In the genomic region with DNA sequence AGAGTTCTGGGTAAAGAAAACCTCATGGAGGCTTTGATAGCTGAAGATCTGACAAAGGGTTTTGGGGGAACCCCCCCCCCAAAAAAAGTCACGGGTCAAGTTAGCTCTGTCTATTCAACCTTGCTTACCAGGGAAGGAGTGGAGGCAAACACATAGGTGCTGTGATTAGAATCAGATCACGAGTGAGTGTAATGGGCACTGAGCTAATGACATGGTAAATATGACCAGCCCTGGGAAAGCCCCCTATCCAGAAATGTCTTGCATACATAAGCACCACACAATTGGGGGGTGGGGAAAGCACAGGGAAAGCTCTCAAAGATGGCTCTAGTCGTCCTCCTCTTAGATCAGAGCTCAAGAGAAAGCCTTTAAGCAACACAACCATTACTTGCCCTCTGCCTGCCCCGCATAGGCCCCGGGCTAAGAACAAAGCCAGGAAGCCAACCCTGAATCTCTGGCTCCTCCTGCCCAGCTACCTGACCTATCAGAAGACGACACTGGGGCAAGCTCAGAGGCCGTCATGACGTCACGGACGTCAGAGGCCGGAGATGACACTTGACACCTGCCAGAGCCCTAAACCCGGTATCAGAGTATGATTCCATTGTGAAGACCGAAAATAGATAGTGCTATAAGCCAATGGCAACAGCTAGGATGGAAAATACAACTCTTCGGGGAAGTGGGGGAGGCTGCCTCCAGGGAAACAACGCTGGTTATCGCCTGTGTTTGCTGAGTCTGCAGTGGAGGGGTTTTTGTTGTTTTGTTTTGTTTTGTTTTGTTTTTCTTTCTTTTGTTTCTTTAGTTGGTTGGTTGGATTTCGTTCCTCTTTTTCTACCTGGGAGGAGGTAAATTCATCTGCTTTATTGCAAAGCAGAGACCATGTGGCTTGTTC, we compare ENCODE assay signal across 13 mouse cellular contexts. TPM values are rescaled to one million over a fixed set of nuclear protein-coding genes. Genes with fewer than 3 reads are reported as not detected.
DNase-seq lines count a peak whose midpoint lies in the region; ATAC-seq and TF ChIP-seq lines count a peak whose summit lies in the region.
"Had no signal": no experiment of that assay in that cellular context is flagged by ENCODE, and none has a peak within 500 bp of the region (broad histone marks: within the 10 kb centered on the region; RNA-seq: fewer than 3 reads in every experiment).

No protein-coding gene starts in this region.

- H3K9ac ChIP-seq in kidney, embryonic 14.5 days (ENCODE audit: low read depth, low read length) = no peak overlapping the region
- H3K9ac ChIP-seq in heart, embryonic 14.5 days (ENCODE audit: low read length) = no peak overlapping the region
- H3K9ac ChIP-seq in liver, embryonic 13.5 days = no peak overlapping the region
- H3K9ac ChIP-seq: stomach, embryonic 15.5 days had no signal

- ATAC-seq in kidney, embryonic 14.5 days (ENCODE audit: low FRiP score, low TSS enrichment) = 0 out of 2 replicates have a peak, but pooled peaks have one; percentile 28
- ATAC-seq in heart, embryonic 14.5 days (ENCODE audit: insufficient number of reproducible peaks, insufficient read depth, low FRiP score, low read depth) = peak; percentile 87
- peak; percentile 73 for ATAC-seq in liver, embryonic 13.5 days (ENCODE audit: low read depth)
- ATAC-seq in cerebellum, adult (ENCODE audit: insufficient number of reproducible peaks, low FRiP score, low TSS enrichment) = no peak

- 59% methylated on average over 17 of the region's 17 CpGs for WGBS in kidney, embryonic 14.5 days
- WGBS in heart, embryonic 14.5 days = 32% methylated on average over 17 of the region's 17 CpGs
- WGBS in liver, embryonic 13.5 days (ENCODE audit: insufficient replicate concordance) = 40% methylated on average over 17 of the region's 17 CpGs

- no peak overlapping the region for H3K27ac ChIP-seq in kidney, embryonic 14.5 days (ENCODE audit: low read depth, low read length)
- peak overlapping the region; percentile 67 to 68 for H3K27ac ChIP-seq in heart, embryonic 14.5 days (replicated peaks in 1 of 2; ENCODE audit: control insufficient read depth in 1 of 2, insufficient read depth in 1 of 2, low read depth in 2 of 2, low read length in 2 of 2)
- no peak overlapping the region for H3K27ac ChIP-seq in liver, embryonic 13.5 days
- no peak overlapping the region for H3K27ac ChIP-seq in layer of hippocampus, adult 2 months
- H3K27ac ChIP-seq: forebrain, embryonic 10.5 days; midbrain, embryonic 10.5 days; stomach, embryonic 15.5 days had no signal

- no peak overlapping the region for H3K4me3 ChIP-seq in kidney, embryonic 14.5 days (ENCODE audit: low read length)
- no peak overlapping the region for H3K4me3 ChIP-seq in heart, embryonic 14.5 days (ENCODE audit: control insufficient read depth in 1 of 2, insufficient read depth in 1 of 2, low read depth in 1 of 2, low read length in 2 of 2)
- H3K4me3 ChIP-seq in liver, embryonic 13.5 days (replicated peaks) = no peak overlapping the region
- no peak overlapping the region for H3K4me3 ChIP-seq in layer of hippocampus, adult 2 months
- H3K4me3 ChIP-seq: forebrain, embryonic 10.5 days; midbrain, embryonic 10.5 days; stomach, embryonic 15.5 days had no signal

- DNase-seq in kidney, postnatal 10 days = no peak
- peak; percentile 43 for DNase-seq in embryo, embryonic 11 days
- no peak for DNase-seq in liver, embryonic 13.5 days
- DNase-seq in layer of hippocampus, adult 2 months (ENCODE audit: low spot score in 2 of 2) = no peak
- no peak for DNase-seq in gastrocnemius, adult 18-20 months (ENCODE audit: low spot score)
- DNase-seq: cerebellum, adult 8-10 months had no signal

- no peak overlapping the region for H3K4me2 ChIP-seq in kidney, embryonic 14.5 days (replicated peaks; ENCODE audit: low read depth, low read length)
- peak overlapping the region; percentile 41 for H3K4me2 ChIP-seq in heart, embryonic 14.5 days (ENCODE audit: low read length)
- no peak overlapping the region for H3K4me2 ChIP-seq in liver, embryonic 13.5 days
- H3K4me2 ChIP-seq: stomach, embryonic 15.5 days had no signal

- H3K4me1 ChIP-seq in kidney, embryonic 14.5 days (ENCODE audit: control insufficient read depth, insufficient read depth, low read length) = 0 out of 2 replicates have a peak, but pooled peaks cover 4% of the 10 kb centered on the region
- H3K4me1 ChIP-seq in heart, embryonic 14.5 days (ENCODE audit: control insufficient read depth in 2 of 2, insufficient read depth in 2 of 2, low read length in 2 of 2) = peaks cover 0 to 4% of the 10 kb centered on the region in 2 experiments; a peak in 1 of 4 replicates
- no peaks in the 10 kb centered on the region for H3K4me1 ChIP-seq in liver, embryonic 13.5 days (replicated peaks)
- H3K4me1 ChIP-seq: stomach, embryonic 15.5 days had no signal

- no peaks in the 10 kb centered on the region for H3K27me3 ChIP-seq in kidney, embryonic 14.5 days (ENCODE audit: control insufficient read depth, insufficient read depth, low read length)
- H3K27me3 ChIP-seq in heart, embryonic 14.5 days (ENCODE audit: control insufficient read depth, insufficient read depth, low read length) = no peaks in the 10 kb centered on the region
- H3K27me3 ChIP-seq in liver, embryonic 13.5 days = no peaks in the 10 kb centered on the region
- H3K27me3 ChIP-seq: stomach, embryonic 15.5 days had no signal

- no peaks in the 10 kb centered on the region for H3K9me3 ChIP-seq in kidney, embryonic 14.5 days (ENCODE audit: control insufficient read depth, low read length)
- H3K9me3 ChIP-seq in heart, embryonic 14.5 days (ENCODE audit: control insufficient read depth, low read length) = 0 out of 2 replicates have a peak, but pooled peaks cover 3% of the 10 kb centered on the region
- no peaks in the 10 kb centered on the region for H3K9me3 ChIP-seq in liver, embryonic 13.5 days (replicated peaks)
- H3K9me3 ChIP-seq: forebrain, embryonic 10.5 days; midbrain, embryonic 10.5 days; stomach, embryonic 15.5 days had no signal

- no peak for TF ChIP-seq CTCF in layer of hippocampus, adult 2 months (conservative IDR thresholded peaks at IDR 0.05)

- H3K36me3 ChIP-seq in kidney, embryonic 14.5 days (ENCODE audit: control insufficient read depth, insufficient read depth, low read length) = no peaks in the 10 kb centered on the region
- no peaks in the 10 kb centered on the region for H3K36me3 ChIP-seq in heart, embryonic 14.5 days (ENCODE audit: control insufficient read depth, insufficient read depth, low read length)
- no peaks in the 10 kb centered on the region for H3K36me3 ChIP-seq in liver, embryonic 13.5 days
- H3K36me3 ChIP-seq: forebrain, embryonic 10.5 days; midbrain, embryonic 10.5 days; stomach, embryonic 15.5 days had no signal

RNA-seq across cellular contexts. Expression of a gene that starts 16.4 kb away (rescaled TPM):
- not detected in 2 replicates for polyA plus RNA-seq in kidney, embryonic 14.5 days (2014; fragmentation: Nextera tagmentation; extraction: Ambion mirVana)
- polyA plus RNA-seq in heart, embryonic 14.5 days (2014; fragmentation: Nextera tagmentation; extraction: Ambion mirVana) = not detected in 2 replicates
- not detected in 2 replicates for polyA plus RNA-seq in liver, embryonic 13.5 days (2015; fragmentation: Nextera tagmentation; extraction: Ambion mirVana)
- total RNA-seq in layer of hippocampus, adult 2 months (2021) = not detected
- not detected for total RNA-seq in gastrocnemius, adult 18-20 months (2021)
- total RNA-seq: left cerebral cortex, postnatal 10 days had no signal
- polyA plus RNA-seq: forebrain, embryonic 10.5 days; midbrain, embryonic 10.5 days; stomach, embryonic 15.5 days had no signal

Comparison
In these comparisons a context has a peak if more than half of its experiments do, and no peak if none do; other contexts are left out.
1. H3K27ac ChIP-seq: peak in heart, embryonic 14.5 days (2 of 2); none in kidney, embryonic 14.5 days (single experiment), liver, embryonic 13.5 days (single experiment) and layer of hippocampus, adult 2 months (single experiment).